Mouse (Mus musculus): ENCODE results near the gene Pafah1b1. TPM values are rescaled to one million over a fixed set of nuclear protein-coding genes. Genes with fewer than 3 reads are reported as not detected.

Pafah1b1 gene
- total RNA-seq, 2 experiments from 2014 or later = 403 to 445 TPM

DNA sequence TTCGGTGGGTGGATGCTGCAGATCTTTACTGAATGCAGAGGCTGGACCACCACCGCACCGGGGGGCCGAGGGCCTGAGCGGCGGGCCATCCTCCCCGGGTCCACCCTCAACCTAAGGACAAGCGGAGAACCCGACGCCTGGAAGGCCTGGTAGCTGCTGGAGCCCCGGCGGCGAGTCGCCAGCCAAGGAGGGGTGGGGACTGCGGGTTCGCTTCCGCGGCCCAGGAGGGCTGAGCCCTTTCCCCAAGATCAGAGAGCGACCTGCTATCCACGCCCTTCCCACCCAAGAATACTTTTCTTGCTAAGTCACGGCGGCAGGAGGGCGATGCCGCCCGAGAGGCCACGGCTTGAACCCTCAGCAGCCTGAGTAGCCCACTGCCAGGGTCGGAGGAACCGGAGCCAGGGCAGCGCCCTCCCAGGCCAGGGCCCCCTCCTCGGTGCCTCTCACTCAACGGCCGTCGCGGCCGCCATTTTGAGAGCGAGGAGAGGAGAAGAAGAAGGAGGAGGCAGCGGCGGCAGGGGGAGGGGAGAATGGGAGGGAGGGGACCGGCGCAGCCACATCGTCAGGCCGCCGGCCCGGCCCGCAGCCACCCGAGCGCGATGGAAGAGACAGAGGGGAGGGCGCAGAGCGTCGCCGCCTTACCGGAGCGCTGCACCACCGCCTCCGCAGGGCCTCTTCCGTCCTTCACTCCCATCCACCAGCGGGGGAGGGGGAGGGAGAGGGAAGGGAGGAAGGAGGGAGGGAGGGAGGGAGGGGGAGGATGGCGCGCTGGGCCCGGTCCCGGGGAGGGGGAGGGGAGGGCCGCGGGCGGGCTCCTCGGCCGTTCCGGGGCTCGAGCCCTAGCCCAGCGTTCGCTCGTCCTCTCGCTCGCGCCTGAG is 874 bp downstream of the Pafah1b1 start:
- DNase-seq (ENCODE audit: low spot score in 2 of 2) = peak; percentile 80 to 83
- intact Hi-C loops (cut with DNase I) = loop anchor here (5.0 kb wide), 3 partner anchors 49 to 109 kb away; partner anchors contain the start of genes Mettl16 and Mnt

- no peak for DNase-seq (ENCODE audit: low spot score in 2 of 2)
- intact Hi-C loops (cut with DNase I) = loop anchor here (5.0 kb wide), 3 partner anchors 50 to 110 kb away; partner anchors contain the start of genes Mettl16 and Mnt
Measured at GRCm38 (mm10) chr11:74721971-74722370, 2.5 kb downstream of the Pafah1b1 start.

GRCm38 (mm10) chr11:74721141-74721540 is 3.3 kb downstream of the Pafah1b1 start:
- no peak for DNase-seq (ENCODE audit: low spot score in 2 of 2)
- intact Hi-C loops (cut with DNase I) = loop anchor here (5.0 kb wide), 3 partner anchors 51 to 111 kb away; partner anchors contain the start of genes Mettl16 and Mnt

DNA sequence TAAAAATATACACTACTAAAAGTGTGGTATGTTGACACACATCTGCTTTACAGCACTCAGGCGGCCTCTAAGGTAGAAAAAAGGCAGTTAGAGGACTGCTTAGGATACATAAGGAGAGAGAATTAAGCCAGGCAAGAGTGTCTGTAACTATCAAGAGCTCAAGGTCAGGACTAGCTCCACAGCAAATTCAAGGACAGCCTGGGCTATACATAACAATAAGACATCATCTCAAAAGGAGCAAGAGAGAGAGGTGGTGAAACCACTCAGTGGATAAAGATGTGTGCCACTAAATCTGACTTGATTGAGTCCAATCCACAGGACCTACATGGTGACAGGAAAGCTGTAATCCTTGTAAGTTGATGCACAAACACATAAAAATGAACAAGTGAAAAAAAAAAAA is 3.8 kb downstream of the Pafah1b1 start:
- intact Hi-C loops (cut with DNase I) = loop anchor here (5.0 kb wide), 3 partner anchors 52 to 112 kb away; partner anchors contain the start of genes Mettl16 and Mnt

DNA sequence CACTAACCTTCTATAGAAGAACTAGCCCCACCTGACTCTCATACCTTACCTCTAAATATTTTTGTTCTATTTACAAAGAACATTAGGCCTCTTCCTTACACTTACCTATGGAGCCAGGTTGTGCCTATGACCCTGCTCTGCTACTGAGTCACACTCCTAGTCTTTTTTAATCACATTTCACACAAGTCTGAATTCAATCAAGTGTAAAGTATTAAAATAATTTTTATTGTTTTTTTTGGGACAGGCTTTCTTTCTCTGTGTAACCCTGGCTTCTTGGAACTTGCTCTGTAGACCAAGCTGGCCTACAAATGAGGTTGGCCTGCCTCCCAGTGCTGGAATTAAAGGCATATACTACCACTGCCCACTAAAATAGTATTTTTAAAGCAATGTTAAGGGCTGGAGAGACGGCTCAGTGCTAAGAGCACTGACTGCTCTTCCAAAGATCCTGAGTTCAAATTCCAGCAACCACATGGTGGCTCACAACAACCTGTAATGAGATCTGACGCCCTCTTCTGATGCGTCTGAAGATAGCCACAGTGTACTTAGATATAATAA is 8.4 kb downstream of the Pafah1b1 start:
- peak in 1 of 2 experiments; percentile 30 for DNase-seq (ENCODE audit: low spot score in 2 of 2)
- intact Hi-C loops (cut with DNase I) = no loop called here

More for the DNA sequence above, 3.8 kb downstream of the Pafah1b1 start:
- DNase-seq (ENCODE audit: low spot score in 2 of 2) = no peak

DNA sequence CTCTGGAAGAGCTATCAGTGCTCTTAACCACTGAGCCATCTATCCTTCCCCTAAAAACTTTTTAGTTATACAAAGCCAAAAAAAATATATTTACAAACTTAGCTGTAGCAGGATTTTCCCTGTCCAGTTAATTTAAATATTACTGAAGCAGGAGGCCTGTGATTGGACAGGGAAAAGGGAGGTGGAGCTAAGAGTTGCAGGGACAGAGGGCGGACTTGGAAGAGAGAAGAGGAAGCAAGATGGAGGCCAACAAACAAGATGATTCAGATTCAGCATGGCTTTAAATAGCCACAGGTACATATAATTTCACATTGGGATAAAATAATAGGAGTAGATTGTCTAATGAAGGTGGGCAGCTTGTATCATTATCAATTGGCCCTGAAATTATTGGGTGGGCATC is 13.8 kb downstream of the Pafah1b1 start:
- intact Hi-C loops (cut with DNase I) = no loop called here
- no peak for DNase-seq (ENCODE audit: low spot score in 2 of 2)

- intact Hi-C loops (cut with DNase I) = no loop called here
- no peak for DNase-seq (ENCODE audit: low spot score in 2 of 2)
Measured at GRCm38 (mm10) chr11:74708781-74709180, 15.7 kb downstream of the Pafah1b1 start.

- no peak for DNase-seq (ENCODE audit: low spot score in 2 of 2)
- intact Hi-C loops (cut with DNase I) = no loop called here
Measured at GRCm38 (mm10) chr11:74704068-74704467, 20.4 kb downstream of the Pafah1b1 start.

- intact Hi-C loops (cut with DNase I) = no loop called here
- DNase-seq (ENCODE audit: low spot score in 2 of 2) = no peak
Measured at GRCm38 (mm10) chr11:74699505-74699904, 25.0 kb downstream of the Pafah1b1 start.

GRCm38 (mm10) chr11:74692151-74692550 is 32.3 kb downstream of the Pafah1b1 start:
- DNase-seq (ENCODE audit: low spot score in 2 of 2) = no peak
- intact Hi-C loops (cut with DNase I) = no loop called here

DNA sequence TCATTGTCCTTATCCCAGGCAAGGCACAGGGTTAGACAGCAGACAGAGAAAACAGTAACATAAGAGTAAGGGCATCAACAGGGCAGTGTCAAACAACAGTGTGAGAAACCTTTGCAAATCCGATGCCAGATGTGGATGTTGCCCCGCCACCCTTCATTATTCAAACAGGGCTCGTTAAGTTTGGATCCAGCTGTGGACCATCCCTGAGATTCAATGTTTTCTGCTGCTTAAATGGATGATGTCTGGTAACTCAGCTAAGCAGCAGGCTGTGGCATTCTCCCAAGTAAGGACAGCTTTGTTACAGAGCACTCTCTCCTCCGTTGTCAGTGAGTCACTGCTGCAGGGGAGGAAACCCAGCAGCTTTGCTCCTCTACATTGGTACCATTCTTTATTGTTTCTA is 49.3 kb downstream of the Pafah1b1 start:
- DNase-seq (ENCODE audit: low spot score in 2 of 2) = peak; percentile 45 to 91
- intact Hi-C loops (cut with DNase I) = no loop called here

DNA sequence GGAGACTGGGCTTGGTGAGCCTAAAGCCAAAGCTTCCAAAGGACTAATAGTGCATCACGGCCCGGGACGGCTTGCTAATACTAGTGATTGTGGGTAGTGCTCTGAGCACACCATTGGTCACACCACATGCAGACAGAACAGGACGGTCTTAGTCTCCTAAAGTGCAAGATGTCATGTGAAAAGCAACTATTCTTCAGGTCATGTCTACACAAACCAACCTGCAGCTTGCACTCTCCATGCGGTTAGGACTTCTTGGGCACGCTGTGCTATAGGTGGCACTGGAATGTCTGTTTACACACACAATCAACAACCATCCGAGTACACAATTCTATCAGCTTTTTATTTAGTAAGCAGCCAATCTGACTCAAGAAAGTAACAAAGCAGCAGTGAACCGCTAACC is 49.8 kb downstream of the Pafah1b1 start:
- intact Hi-C loops (cut with DNase I) = no loop called here
- DNase-seq (ENCODE audit: low spot score in 2 of 2) = no peak

- intact Hi-C loops (cut with DNase I) = no loop called here
- DNase-seq (ENCODE audit: low spot score in 2 of 2) = no peak
Measured at GRCm38 (mm10) chr11:74673561-74673960, 50.9 kb downstream of the Pafah1b1 start.

DNA sequence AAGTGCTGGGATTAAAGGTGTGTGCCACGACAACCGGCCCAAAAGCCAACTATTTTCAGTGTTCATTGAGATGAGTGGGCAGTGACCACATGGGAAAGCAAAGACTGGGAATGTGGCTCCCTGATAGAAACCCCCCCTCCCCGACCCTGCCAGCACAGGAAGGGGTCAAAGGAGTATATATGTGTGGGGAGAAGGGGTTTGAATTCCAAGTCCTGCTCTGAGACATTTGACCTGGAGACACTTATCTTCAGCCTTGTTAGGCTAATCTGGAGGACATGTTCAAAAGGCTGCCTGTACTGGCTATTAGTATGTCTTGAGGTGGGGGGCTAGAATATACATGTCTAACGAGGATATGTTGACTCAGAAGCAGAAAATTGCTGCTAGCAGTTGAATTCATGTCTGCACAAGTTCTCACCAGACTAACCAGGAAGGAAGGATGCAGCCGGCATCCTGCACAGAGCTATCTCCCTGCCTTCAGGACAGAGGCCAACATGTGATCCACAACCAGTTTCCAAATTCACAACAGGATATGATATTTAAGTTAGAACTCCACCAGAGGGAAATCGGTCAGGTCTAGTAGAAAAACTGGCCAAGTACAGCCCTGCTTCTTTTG is 51.5 kb downstream of the Pafah1b1 start:
- intact Hi-C loops (cut with DNase I) = no loop called here
- no peak for DNase-seq (ENCODE audit: low spot score in 2 of 2)

GRCm38 (mm10) chr11:74671839-74672238 is 52.6 kb downstream of the Pafah1b1 start:
- no peak for DNase-seq (ENCODE audit: low spot score in 2 of 2)
- intact Hi-C loops (cut with DNase I) = no loop called here

DNA sequence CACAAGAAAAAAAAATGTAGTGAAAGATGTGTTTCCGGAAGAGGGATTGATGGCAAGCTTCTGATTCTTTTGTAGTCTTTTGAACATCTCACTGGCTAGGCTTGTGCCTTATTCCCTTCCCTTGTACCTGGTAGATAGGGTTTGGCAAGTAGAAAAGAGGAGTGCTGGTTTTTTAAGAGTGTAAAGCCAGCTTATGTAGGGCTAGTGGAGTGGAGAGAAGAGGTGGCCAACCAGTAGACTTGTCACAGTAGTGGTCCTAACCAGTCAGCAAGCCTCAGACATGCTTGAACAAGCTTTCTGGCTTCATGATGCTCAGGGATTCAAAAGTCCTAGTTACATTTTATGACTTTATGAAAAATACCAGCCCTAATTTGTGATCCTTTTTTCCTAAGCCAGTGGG is 53.5 kb downstream of the Pafah1b1 start:
- intact Hi-C loops (cut with DNase I) = no loop called here
- DNase-seq (ENCODE audit: low spot score in 2 of 2) = no peak

GRCm38 (mm10) chr11:74670151-74670550 is 54.3 kb downstream of the Pafah1b1 start:
- no peak for DNase-seq (ENCODE audit: low spot score in 2 of 2)
- intact Hi-C loops (cut with DNase I) = no loop called here

- intact Hi-C loops (cut with DNase I) = no loop called here
- DNase-seq (ENCODE audit: low spot score in 2 of 2) = no peak
Measured at GRCm38 (mm10) chr11:74668971-74669370, 55.5 kb downstream of the Pafah1b1 start.

- DNase-seq (ENCODE audit: low spot score in 2 of 2) = no peak
- intact Hi-C loops (cut with DNase I) = no loop called here
Measured at GRCm38 (mm10) chr11:74668466-74668865, 56.0 kb downstream of the Pafah1b1 start.

GRCm38 (mm10) chr11:74667582-74668010 is 56.9 kb downstream of the Pafah1b1 start:
- no peak for DNase-seq (ENCODE audit: low spot score in 2 of 2)

More at GRCm38 (mm10) chr11:74667582-74668010, 56.9 kb downstream of the Pafah1b1 start:
- intact Hi-C loops (cut with DNase I) = no loop called here
